Mouse (Mus musculus) heart, adult 2 months (tissue): Measurements from ENCODE around the gene Add3.

Experiments
- CTCF ChIP-seq: fragments of 200-600 bp; IDR thresholded peaks from 2 replicates; pipeline ENCODE4 v1.8.1; 2022; ENCODE audit warnings: antibody characterized with exemption, mild to moderate bottlenecking, moderate library complexity
- EP300 ChIP-seq: fragments of 200-500 bp; IDR thresholded peaks from 2 replicates; pipeline ENCODE4 v1.6.1; 2011; ENCODE audit warnings: low read depth, low read length, control low read depth; ENCODE audit not compliant: insufficient read depth
- POLR2A ChIP-seq: fragments of 200-500 bp; IDR thresholded peaks from 2 replicates; pipeline ENCODE4 v1.6.1; 2011; ENCODE audit warnings: mild to moderate bottlenecking, low read depth, low read length, control low read depth; ENCODE audit not compliant: insufficient read depth

GRCm38 (mm10) chr19:53191867-53192487 lies 51.7 kb downstream of the Add3 start:
- no peak for TF ChIP-seq CTCF
- no peak for TF ChIP-seq EP300
- TF ChIP-seq POLR2A, result no peak
